Mouse (Mus musculus): ENCODE results near the gene Gm2030. TPM values are rescaled to one million over a fixed set of nuclear protein-coding genes. Genes with fewer than 3 reads are reported as not detected.
"Not testable (repeated sequence)": the region's sequence is repeated elsewhere in the genome, so short reads cannot be mapped to it uniquely, and the experiment has no call there.

The Gm2030 gene
- polyA plus RNA-seq (2017; shearing (Covaris generic)) = not detected

- not testable (repeated sequence) for ATAC-seq
Measured at GRCm38 (mm10) chrX:26309944-26310343, at the start of gene Gm2030. TSS of gene Gm2030 (minus strand) at chrX:26310044.

Other genes with a start within 250 kb of the Gm2030 start
- not detected for gene Gm2012, start 78.7 kb downstream of the Gm2030 start, polyA plus RNA-seq (2017; shearing (Covaris generic))
- gene Slx, start 235.5 kb upstream of the Gm2030 start, polyA plus RNA-seq (2017; shearing (Covaris generic)) = not detected

Measured in CD4-positive, CD25-positive, alpha-beta regulatory T cell, adult 4 months (primary cell).